Mouse (Mus musculus): Measurements from ENCODE around the gene Anks3. TPM values are rescaled to one million over a fixed set of nuclear protein-coding genes. Genes with fewer than 3 reads are reported as not detected.

Gene Anks3
- polyA plus RNA-seq, 1 experiment from 2014 or later, result 48.6 TPM

DNA sequence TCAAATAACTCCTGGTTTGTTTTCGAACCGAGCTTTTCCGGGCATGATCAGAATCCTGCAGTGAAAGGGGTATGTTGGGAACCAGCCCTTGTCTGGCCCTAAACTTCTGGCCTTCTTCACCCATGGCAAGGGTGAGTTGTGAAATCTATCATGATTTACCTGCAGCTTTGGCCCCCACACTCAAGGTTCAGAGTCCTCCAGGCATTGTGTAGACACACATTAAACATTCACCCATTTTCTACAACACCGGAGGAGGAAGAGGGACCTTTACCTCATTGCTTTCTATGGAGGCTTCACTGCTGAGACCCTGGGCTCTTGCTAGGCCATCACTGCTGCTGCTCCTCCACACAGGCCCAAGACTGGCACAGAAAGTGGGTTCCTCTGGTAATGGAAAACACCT is 16.6 kb downstream of the Anks3 start:
- Histone ChIP-seq H3K4me3 (replicated peaks; ENCODE audit: low read length) (no peak overlapping the region), H3K27ac (ENCODE audit: low read length) (no peak overlapping the region), H3K36me3 (ENCODE audit: control insufficient read depth, insufficient read depth, low read length) (peaks cover 19% of the 10 kb centered on the region), H3K27me3 (ENCODE audit: control insufficient read depth, insufficient read depth, low read length) (no peaks in the 10 kb centered on the region), H3K9ac (ENCODE audit: low read length) (no peak overlapping the region), H3K9me3 (replicated peaks; ENCODE audit: control insufficient read depth, low read length) (no peaks in the 10 kb centered on the region), H3K4me2 (ENCODE audit: low read depth, low read length) (no peak overlapping the region), H3K4me1 (ENCODE audit: control insufficient read depth, insufficient read depth, low read length) (no peaks in the 10 kb centered on the region)
- 84% methylated on average over 4 of the region's 4 CpGs for WGBS
- ATAC-seq (ENCODE audit: insufficient read depth, low FRiP score), result no peak

DNA sequence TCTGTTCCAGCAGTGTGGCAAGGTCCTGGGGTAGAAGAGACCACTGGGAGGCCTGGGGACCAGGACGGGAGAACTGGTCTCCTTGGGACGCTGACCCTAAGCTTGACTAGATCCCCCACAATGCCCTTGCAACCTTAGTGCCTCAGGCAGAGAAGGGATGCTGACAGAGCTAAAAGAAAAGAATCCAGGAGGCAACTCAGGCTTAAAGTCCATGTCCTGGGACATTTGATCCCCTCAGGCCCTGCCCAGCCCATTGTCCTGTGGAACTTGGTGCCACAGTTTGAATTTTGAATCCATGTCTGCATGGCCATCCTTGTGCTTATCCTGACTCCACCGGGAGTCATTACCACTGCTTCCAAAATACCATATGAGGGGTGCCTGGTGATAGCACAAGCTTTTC is 17.9 kb downstream of the Anks3 start:
- Histone ChIP-seq H3K9me3 (replicated peaks; ENCODE audit: control insufficient read depth, low read length) (no peaks in the 10 kb centered on the region), H3K27me3 (ENCODE audit: control insufficient read depth, insufficient read depth, low read length) (no peaks in the 10 kb centered on the region), H3K4me3 (replicated peaks; ENCODE audit: low read length) (no peak overlapping the region), H3K36me3 (ENCODE audit: control insufficient read depth, insufficient read depth, low read length) (peaks cover 27% of the 10 kb centered on the region), H3K4me1 (ENCODE audit: control insufficient read depth, insufficient read depth, low read length) (no peaks in the 10 kb centered on the region), H3K27ac (ENCODE audit: low read length) (no peak overlapping the region), H3K4me2 (ENCODE audit: low read depth, low read length) (no peak overlapping the region), H3K9ac (ENCODE audit: low read length) (no peak overlapping the region)
- WGBS, result 93% methylated on average over 3 of the region's 3 CpGs
- no peak for ATAC-seq (ENCODE audit: insufficient read depth, low FRiP score)

DNA sequence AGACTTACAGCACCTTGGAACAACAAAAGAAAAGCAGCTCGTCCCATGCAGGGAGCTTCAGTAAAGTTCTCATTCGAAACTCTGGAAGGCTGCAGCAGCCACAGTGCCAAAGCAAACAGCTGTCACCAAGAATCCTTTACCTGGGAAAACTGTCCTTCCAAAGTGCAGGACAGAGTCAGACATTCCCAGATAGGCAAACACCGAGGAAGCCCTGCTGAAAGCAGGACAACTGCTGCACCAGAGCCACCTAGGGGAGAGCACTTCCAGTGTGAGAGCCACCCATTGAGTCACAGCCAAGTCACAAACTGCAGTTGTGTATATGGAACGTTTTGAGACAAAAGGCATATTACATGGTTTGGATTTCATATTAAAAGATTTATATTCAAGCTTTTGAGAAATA is 18.6 kb downstream of the Anks3 start:
- Histone ChIP-seq H3K27me3 (ENCODE audit: control insufficient read depth, insufficient read depth, low read length) (no peaks in the 10 kb centered on the region), H3K27ac (ENCODE audit: low read length) (no peak overlapping the region), H3K9me3 (replicated peaks; ENCODE audit: control insufficient read depth, low read length) (no peaks in the 10 kb centered on the region), H3K36me3 (ENCODE audit: control insufficient read depth, insufficient read depth, low read length) (peaks cover 31% of the 10 kb centered on the region), H3K4me3 (replicated peaks; ENCODE audit: low read length) (no peak overlapping the region), H3K4me1 (ENCODE audit: control insufficient read depth, insufficient read depth, low read length) (no peaks in the 10 kb centered on the region), H3K9ac (ENCODE audit: low read length) (no peak overlapping the region), H3K4me2 (ENCODE audit: low read depth, low read length) (no peak overlapping the region)
- ATAC-seq (ENCODE audit: insufficient read depth, low FRiP score), result no peak
- WGBS, result 76% methylated on average over 4 of the region's 4 CpGs

DNA sequence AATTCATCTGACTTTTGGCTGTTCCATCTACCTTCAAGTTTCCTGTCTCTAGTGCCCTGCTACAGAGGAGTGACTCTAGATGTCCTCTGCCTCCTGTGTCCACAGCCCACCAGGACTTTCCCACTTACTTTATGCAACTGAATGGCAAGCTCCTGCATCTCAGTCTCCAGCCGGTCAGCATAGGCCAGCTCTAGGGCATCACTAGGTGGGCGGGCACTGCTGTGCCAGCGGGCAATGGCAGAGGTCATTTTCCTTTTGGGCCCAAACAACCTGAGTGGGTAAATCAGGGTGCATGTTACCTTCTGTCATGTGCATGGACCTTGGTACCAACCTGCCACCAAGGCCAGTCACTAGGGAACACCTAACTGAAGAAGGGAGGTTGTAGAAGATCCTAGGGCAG is 20.6 kb downstream of the Anks3 start:
- Histone ChIP-seq H3K27ac (ENCODE audit: low read length) (no peak overlapping the region), H3K36me3 (ENCODE audit: control insufficient read depth, insufficient read depth, low read length) (peaks cover 25% of the 10 kb centered on the region), H3K9me3 (replicated peaks; ENCODE audit: control insufficient read depth, low read length) (no peaks in the 10 kb centered on the region), H3K9ac (ENCODE audit: low read length) (no peak overlapping the region), H3K4me2 (ENCODE audit: low read depth, low read length) (no peak overlapping the region), H3K4me3 (replicated peaks; ENCODE audit: low read length) (no peak overlapping the region), H3K27me3 (ENCODE audit: control insufficient read depth, insufficient read depth, low read length) (no peaks in the 10 kb centered on the region), H3K4me1 (ENCODE audit: control insufficient read depth, insufficient read depth, low read length) (peaks cover 12% of the 10 kb centered on the region)
- 91% methylated on average over 3 of the region's 3 CpGs for whole genome bisulfite sequencing
- ATAC-seq (ENCODE audit: insufficient read depth, low FRiP score), result no peak

DNA sequence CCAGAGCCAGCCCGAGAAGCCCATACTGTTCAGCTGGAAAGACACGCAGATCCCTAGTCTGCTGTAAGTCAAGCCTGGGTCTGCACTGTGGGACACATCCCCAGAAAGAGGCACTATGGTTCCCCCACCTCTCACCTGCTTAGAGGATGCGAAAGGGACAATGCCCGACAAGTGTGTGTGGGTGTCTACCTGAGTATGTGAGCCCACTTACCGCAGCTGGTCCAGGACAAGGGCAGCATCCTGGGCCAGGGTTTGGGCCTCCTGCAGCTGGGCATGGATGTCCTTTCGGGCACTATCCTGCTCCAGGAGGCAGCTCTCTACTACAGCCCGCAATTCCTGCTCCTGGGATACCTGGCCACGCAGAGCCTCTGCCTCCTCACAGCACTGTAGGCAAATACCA is 21.1 kb downstream of the Anks3 start:
- WGBS, result 95% methylated on average over 8 of the region's 8 CpGs
- Histone ChIP-seq H3K4me1 (ENCODE audit: control insufficient read depth, insufficient read depth, low read length) (peaks cover 13% of the 10 kb centered on the region), H3K4me3 (replicated peaks; ENCODE audit: low read length) (no peak overlapping the region), H3K9me3 (replicated peaks; ENCODE audit: control insufficient read depth, low read length) (no peaks in the 10 kb centered on the region), H3K9ac (ENCODE audit: low read length) (no peak overlapping the region), H3K4me2 (ENCODE audit: low read depth, low read length) (no peak overlapping the region), H3K36me3 (ENCODE audit: control insufficient read depth, insufficient read depth, low read length) (peaks cover 25% of the 10 kb centered on the region), H3K27ac (ENCODE audit: low read length) (no peak overlapping the region), H3K27me3 (ENCODE audit: control insufficient read depth, insufficient read depth, low read length) (no peaks in the 10 kb centered on the region)
- no peak for ATAC-seq (ENCODE audit: insufficient read depth, low FRiP score)

DNA sequence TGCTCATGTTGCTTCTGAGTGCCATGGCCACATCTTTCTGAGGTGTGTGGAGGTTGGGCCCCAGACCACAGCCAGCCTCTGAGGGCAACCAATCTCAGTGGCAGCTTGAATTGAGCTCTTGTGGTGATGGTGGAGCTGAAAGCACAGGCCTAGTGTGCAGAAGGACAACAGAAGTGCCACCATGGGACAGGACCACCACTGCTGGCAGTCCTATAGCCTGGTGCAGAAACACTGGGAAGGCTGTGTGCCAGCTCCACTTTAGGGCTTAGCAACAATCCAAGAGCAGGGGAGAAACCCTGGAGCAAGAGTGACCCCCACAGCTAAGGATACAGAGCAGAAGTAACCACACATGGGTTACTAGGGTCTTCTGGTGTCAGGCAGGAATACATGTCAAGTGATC is 23.0 kb downstream of the Anks3 start:
- no peak for ATAC-seq (ENCODE audit: insufficient read depth, low FRiP score)
- Histone ChIP-seq H3K4me3 (replicated peaks; ENCODE audit: low read length) (no peak overlapping the region), H3K36me3 (ENCODE audit: control insufficient read depth, insufficient read depth, low read length) (peaks cover 31% of the 10 kb centered on the region)

DNA sequence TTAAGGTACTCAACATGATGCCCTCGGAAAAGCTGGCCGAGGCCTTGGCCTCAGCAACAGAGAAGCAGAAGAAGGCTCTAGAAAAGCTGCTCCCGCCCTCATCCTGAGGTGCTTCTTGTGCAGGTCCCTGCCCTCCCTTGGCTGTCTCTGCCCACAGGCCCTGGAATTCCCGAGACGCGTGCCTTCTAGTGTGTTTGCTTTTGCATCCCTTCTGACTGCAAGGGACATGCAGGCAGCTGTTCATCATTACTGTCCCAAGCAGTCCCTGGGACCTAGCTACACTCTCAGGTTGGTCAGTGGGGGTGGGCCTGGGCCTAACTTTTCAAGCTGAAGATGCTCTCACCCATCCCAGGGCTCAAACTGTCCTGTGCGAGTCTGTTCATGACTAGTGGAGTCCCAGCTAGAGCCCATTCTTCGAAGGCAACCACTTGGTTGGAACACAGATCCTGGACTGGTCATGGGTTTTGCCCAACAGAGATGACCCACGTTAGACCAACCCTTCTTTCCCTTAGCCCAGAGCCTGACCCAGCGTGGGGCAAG is 23.6 kb downstream of the Anks3 start:
- H3K4me1 ChIP-seq (ENCODE audit: control insufficient read depth, insufficient read depth, low read length), result peaks cover 13% of the 10 kb centered on the region
- no peaks in the 10 kb centered on the region for H3K9me3 ChIP-seq (replicated peaks; ENCODE audit: control insufficient read depth, low read length)
- no peak overlapping the region for H3K4me3 ChIP-seq (replicated peaks; ENCODE audit: low read length)
- ATAC-seq (ENCODE audit: insufficient read depth, low FRiP score), result no peak
- peak overlapping the region; percentile 85; the same call in 1 of the 2 replicates for H3K4me2 ChIP-seq (ENCODE audit: low read depth, low read length)
- H3K27me3 ChIP-seq (ENCODE audit: control insufficient read depth, insufficient read depth, low read length), result no peaks in the 10 kb centered on the region
- peak overlapping the region; percentile 97 for H3K9ac ChIP-seq (ENCODE audit: low read length)
- H3K36me3 ChIP-seq (ENCODE audit: control insufficient read depth, insufficient read depth, low read length), result peaks cover 31% of the 10 kb centered on the region
- no peak overlapping the region for H3K27ac ChIP-seq (ENCODE audit: low read length)
- WGBS, result 82% methylated on average over 10 of the region's 10 CpGs

More for the DNA sequence above, 23.0 kb downstream of the Anks3 start:
- H3K9me3 ChIP-seq (replicated peaks; ENCODE audit: control insufficient read depth, low read length), result no peaks in the 10 kb centered on the region
- H3K4me2 ChIP-seq (ENCODE audit: low read depth, low read length), result no peak overlapping the region
- peaks cover 13% of the 10 kb centered on the region for H3K4me1 ChIP-seq (ENCODE audit: control insufficient read depth, insufficient read depth, low read length)
- no peak overlapping the region for H3K9ac ChIP-seq (ENCODE audit: low read length)
- no peaks in the 10 kb centered on the region for H3K27me3 ChIP-seq (ENCODE audit: control insufficient read depth, insufficient read depth, low read length)
- H3K27ac ChIP-seq (ENCODE audit: low read length), result no peak overlapping the region

DNA sequence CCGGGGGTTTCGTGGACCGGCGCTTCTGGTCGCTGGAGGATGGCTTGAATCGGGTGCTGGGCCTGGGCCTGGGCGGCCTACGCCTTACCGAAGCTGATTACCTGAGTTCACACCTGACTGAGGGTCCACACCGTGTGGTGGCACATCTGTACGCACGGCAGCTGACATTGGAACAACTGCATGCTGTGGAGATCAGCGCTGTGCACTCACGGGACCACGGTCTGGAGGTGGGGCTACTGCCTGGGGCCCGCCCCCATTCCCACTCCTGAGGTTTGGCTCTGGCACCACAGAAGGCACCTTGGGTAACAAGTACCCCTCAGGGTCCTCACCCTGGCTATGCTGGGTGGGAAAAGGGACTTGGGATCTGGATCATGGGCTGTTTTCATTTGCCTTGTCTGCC is 24.6 kb downstream of the Anks3 start:
- peak overlapping the region; percentile 97 for H3K9ac ChIP-seq (ENCODE audit: low read length)
- H3K4me2 ChIP-seq (ENCODE audit: low read depth, low read length), result peak overlapping the region; percentile 85
- H3K27me3 ChIP-seq (ENCODE audit: control insufficient read depth, insufficient read depth, low read length), result no peaks in the 10 kb centered on the region
- H3K4me1 ChIP-seq (ENCODE audit: control insufficient read depth, insufficient read depth, low read length), result peaks cover 13% of the 10 kb centered on the region
- no peaks in the 10 kb centered on the region for H3K9me3 ChIP-seq (replicated peaks; ENCODE audit: control insufficient read depth, low read length)
- peak; percentile 48 for ATAC-seq (ENCODE audit: insufficient read depth, low FRiP score)
- peaks cover 31% of the 10 kb centered on the region for H3K36me3 ChIP-seq (ENCODE audit: control insufficient read depth, insufficient read depth, low read length)
- under 1% methylated on average over 16 of the region's 16 CpGs for WGBS
- H3K4me3 ChIP-seq (replicated peaks; ENCODE audit: low read length), result peak overlapping the region; percentile 98
- peak overlapping the region; percentile 86 for H3K27ac ChIP-seq (ENCODE audit: low read length)

DNA sequence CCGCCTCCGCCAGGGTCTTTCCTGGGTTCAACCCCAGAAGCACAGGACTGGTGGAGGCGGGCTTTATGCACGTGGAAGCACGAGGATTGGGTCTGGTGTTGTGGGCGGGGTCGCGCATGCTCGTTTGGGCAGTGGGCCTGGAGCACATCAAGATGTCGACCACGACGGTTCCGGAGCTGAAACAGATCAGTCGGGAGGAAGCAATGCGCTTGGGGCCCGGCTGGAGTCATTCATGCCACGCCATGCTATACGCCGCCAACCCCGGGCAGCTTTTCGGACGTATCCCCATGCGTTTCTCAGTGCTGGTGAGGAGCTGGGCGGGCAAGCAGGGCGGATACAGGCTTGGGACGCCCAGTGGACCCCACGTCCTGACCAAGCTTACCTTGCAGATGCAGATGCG is 25.0 kb downstream of the Anks3 start:
- Histone ChIP-seq H3K9me3 (replicated peaks; ENCODE audit: control insufficient read depth, low read length) (no peaks in the 10 kb centered on the region), H3K27me3 (ENCODE audit: control insufficient read depth, insufficient read depth, low read length) (no peaks in the 10 kb centered on the region), H3K27ac (ENCODE audit: low read length) (peak overlapping the region; percentile 86), H3K36me3 (ENCODE audit: control insufficient read depth, insufficient read depth, low read length) (peaks cover 31% of the 10 kb centered on the region), H3K4me3 (replicated peaks; ENCODE audit: low read length) (peak overlapping the region; percentile 98), H3K4me1 (ENCODE audit: control insufficient read depth, insufficient read depth, low read length) (peaks cover 13% of the 10 kb centered on the region), H3K4me2 (ENCODE audit: low read depth, low read length) (peak overlapping the region; percentile 85), H3K9ac (ENCODE audit: low read length) (peak overlapping the region; percentile 97)
- peak; percentile 94 for ATAC-seq (ENCODE audit: insufficient read depth, low FRiP score)
- WGBS, result under 1% methylated on average over 28 of the region's 28 CpGs

Measured in stomach, embryonic 16.5 days (tissue).